7 mouse cellular contexts compared by ENCODE assay signal in the genomic region with DNA sequence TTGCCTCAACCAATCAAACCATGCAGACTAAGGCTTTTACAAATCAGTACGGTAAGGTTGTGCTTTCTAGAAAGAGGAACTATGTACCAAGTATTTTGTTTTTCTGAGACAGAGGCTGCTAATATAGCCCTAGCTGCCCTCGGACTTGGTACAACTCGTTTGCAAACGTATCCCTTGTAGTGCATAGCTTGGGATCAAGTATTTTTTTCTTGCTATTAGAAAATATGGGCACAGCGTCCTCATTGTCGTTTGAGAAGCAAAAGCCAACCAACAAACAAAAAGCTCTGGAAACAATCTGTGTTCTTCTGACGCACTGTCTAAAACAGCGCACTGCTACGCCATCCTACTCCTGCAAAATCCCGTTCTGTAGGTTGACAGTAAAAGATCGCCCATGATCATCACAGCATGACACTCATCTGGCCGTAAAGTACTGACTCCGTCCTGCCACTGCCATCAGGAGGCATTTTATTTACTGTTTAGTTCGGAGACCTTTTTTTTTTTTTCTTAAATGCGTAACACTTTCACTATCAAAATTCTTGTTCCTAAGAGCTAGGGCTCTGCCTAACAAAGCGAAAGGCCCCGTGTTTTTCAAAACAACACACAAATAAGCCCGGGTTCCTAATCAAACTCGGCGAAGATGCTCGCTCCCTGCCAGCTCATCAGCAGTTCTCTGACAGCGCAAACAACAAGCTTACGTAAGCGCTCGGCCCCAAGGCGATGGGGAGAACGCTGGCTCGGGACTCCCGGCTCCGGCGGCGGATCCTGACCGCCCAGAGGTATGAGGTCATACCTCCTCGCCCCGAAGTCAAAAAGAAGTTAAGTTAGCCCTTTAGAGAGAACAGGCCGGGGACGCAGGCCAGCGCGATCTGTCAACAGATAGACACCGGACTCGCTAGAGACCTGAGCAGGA. TPM values are rescaled to one million over a fixed set of nuclear protein-coding genes. Genes with fewer than 3 reads are reported as not detected.
A peak's percentile ranks its signal among the peaks of the same experiment; 100 is the strongest.
DNase-seq lines count a peak whose midpoint lies in the region; ATAC-seq and TF ChIP-seq lines count a peak whose summit lies in the region.

No protein-coding gene starts in this region.

- 11% methylated on average over 41 of the region's 41 CpGs for whole genome bisulfite sequencing in liver, embryonic 13.5 days (ENCODE audit: insufficient replicate concordance)

- no peak for TF ChIP-seq EP300 in ES-Bruce4 (IDR thresholded peaks at IDR 0.05; ENCODE audit: insufficient read depth, low read depth, low read length)

- H3ac ChIP-seq in myocyte (ENCODE audit: control insufficient read depth, insufficient read length), result peak overlapping the region; percentile 82

- no peak for TF ChIP-seq CTCF in ES-Bruce4 (IDR thresholded peaks at IDR 0.05; ENCODE audit: low read depth, low read length)

- peak; percentile 45 for ATAC-seq in liver, embryonic 13.5 days (ENCODE audit: low read depth)

- no peaks in the 10 kb centered on the region for H3K9me3 ChIP-seq in ES-Bruce4 (replicated peaks; ENCODE audit: control insufficient read depth, insufficient read depth, low read length, poor library complexity, severe bottlenecking)
- no peaks in the 10 kb centered on the region for H3K9me3 ChIP-seq in liver, embryonic 13.5 days (replicated peaks)

- peak; percentile 55 for DNase-seq in 416B (ENCODE audit: low read depth)
- peak; percentile 48 for DNase-seq in cerebellum, adult 8-10 months
- DNase-seq in heart, adult 18-20 months, result peak; percentile 36 to 53
- peak; percentile 35 for DNase-seq in kidney, adult 11 months
- peak; percentile 42 for DNase-seq in liver, embryonic 13.5 days

- peaks cover 44% of the 10 kb centered on the region for H3K79me2 ChIP-seq in myocyte (ENCODE audit: control insufficient read depth, insufficient read depth)

- peaks cover 2% of the 10 kb centered on the region for H3K4me1 ChIP-seq in ES-Bruce4 (ENCODE audit: control insufficient read depth, insufficient read depth, low read length)
- H3K4me1 ChIP-seq in liver, embryonic 13.5 days (replicated peaks), result peaks cover 46% of the 10 kb centered on the region

- no peaks in the 10 kb centered on the region for H3K27me3 ChIP-seq in ES-Bruce4 (ENCODE audit: control insufficient read depth, insufficient read depth, low read length, poor library complexity, severe bottlenecking)
- no peaks in the 10 kb centered on the region for H3K27me3 ChIP-seq in liver, embryonic 13.5 days
- no peaks in the 10 kb centered on the region for H3K27me3 ChIP-seq in myocyte (ENCODE audit: control insufficient read depth, insufficient read depth, insufficient read length)

- H3K4me3 ChIP-seq in ES-Bruce4 (ENCODE audit: low read depth, low read length) (peak overlapping the region; percentile 95), myocyte (peak overlapping the region; percentile 96)
- H3K4me3 ChIP-seq in liver, embryonic 13.5 days (replicated peaks), result peak overlapping the region; percentile 100

- H3K36me3 ChIP-seq in ES-Bruce4 (ENCODE audit: control insufficient read depth, insufficient read depth, low read length, poor library complexity, severe bottlenecking) (peaks cover 20% of the 10 kb centered on the region), myocyte (ENCODE audit: control insufficient read depth, insufficient read depth) (peaks cover 6% of the 10 kb centered on the region)
- peaks cover 52% of the 10 kb centered on the region for H3K36me3 ChIP-seq in liver, embryonic 13.5 days

- peak overlapping the region; percentile 99 for H3K4me2 ChIP-seq in liver, embryonic 13.5 days
- H3K4me2 ChIP-seq in myocyte (ENCODE audit: low read depth), result peak overlapping the region; percentile 79

- TF ChIP-seq POLR2A in ES-Bruce4 (IDR thresholded peaks at IDR 0.05; ENCODE audit: insufficient read depth, low read length), result no peak
- no peak for TF ChIP-seq POLR2A in myocyte (IDR thresholded peaks at IDR 0.05; ENCODE audit: insufficient read length, low read depth)

- peak overlapping the region; percentile 87 for H3K9ac ChIP-seq in ES-Bruce4 (ENCODE audit: low read depth, poor library complexity, severe bottlenecking)
- H3K9ac ChIP-seq in liver, embryonic 13.5 days, result peak overlapping the region; percentile 97

- no peak overlapping the region for H3K27ac ChIP-seq in ES-Bruce4 (ENCODE audit: insufficient read depth, low read length)
- peak overlapping the region; percentile 86 for H3K27ac ChIP-seq in liver, embryonic 13.5 days

TF ChIP-seq in myocyte, 11 proteins besides CTCF, POLR2A, EP300 and RAD21:
- TF ChIP-seq E2F4 (IDR thresholded peaks at IDR 0.05; ENCODE audit: insufficient read depth), result no peak
- TF ChIP-seq TCF3 (IDR thresholded peaks at IDR 0.05; ENCODE audit: insufficient read length, low read depth), result no peak

RNA-seq across cellular contexts. Expression of gene Gm20716, which starts 0.8 kb away (rescaled TPM):
- polyA plus RNA-seq in ES-Bruce4 (2011; ENCODE audit: insufficient read depth, insufficient read length, low read depth, missing spikeins) (58.3 and 67.8 TPM in 2 replicates), myocyte (2012; fragmentation: generic; extraction: Trizol) (24.4 TPM)
- 10 to 100 TPM; 14.2 to 21.2 TPM for total RNA-seq in heart, adult 18-20 months (2021)
- polyA plus RNA-seq in liver, embryonic 13.5 days (2015; fragmentation: Nextera tagmentation; extraction: Ambion mirVana), result 4.4 and 5.0 TPM in 2 replicates

RNA-seq across cellular contexts. Expression of gene Dpm1, which starts 1.0 kb away (rescaled TPM):
- polyA plus RNA-seq in ES-Bruce4 (2011; ENCODE audit: insufficient read depth, insufficient read length, low read depth, missing spikeins), result 54.7 and 64.7 TPM in 2 replicates
- 10 to 100 TPM; 79.1 to 87.3 TPM for total RNA-seq in heart, adult 18-20 months (2021)
- polyA plus RNA-seq in liver, embryonic 13.5 days (2015; fragmentation: Nextera tagmentation; extraction: Ambion mirVana), result 101 and 106 TPM in 2 replicates
- polyA plus RNA-seq in myocyte (2012; fragmentation: generic; extraction: Trizol), result 39.3 TPM

RNA-seq across cellular contexts. Expression of gene Mocs3, which starts 1.1 kb away (rescaled TPM):
- 3.2 and 3.4 TPM in 2 replicates for polyA plus RNA-seq in ES-Bruce4 (2011; ENCODE audit: insufficient read depth, insufficient read length, low read depth, missing spikeins)
- 1 to 10 TPM; 8.4 to 9.4 TPM for total RNA-seq in heart, adult 18-20 months (2021)
- polyA plus RNA-seq in liver, embryonic 13.5 days (2015; fragmentation: Nextera tagmentation; extraction: Ambion mirVana), result 3.4 and 3.9 TPM in 2 replicates
- 11.4 TPM for polyA plus RNA-seq in myocyte (2012; fragmentation: generic; extraction: Trizol)

RNA-seq across cellular contexts. Expression of gene Adnp, which starts 22.5 kb away (rescaled TPM):
- polyA plus RNA-seq in ES-Bruce4 (2011; ENCODE audit: insufficient read depth, insufficient read length, low read depth, missing spikeins) (72.7 and 87.5 TPM in 2 replicates), myocyte (2012; fragmentation: generic; extraction: Trizol) (8.2 TPM)
- 10 to 100 TPM; 29.3 to 29.4 TPM for total RNA-seq in heart, adult 18-20 months (2021)
- polyA plus RNA-seq in liver, embryonic 13.5 days (2015; fragmentation: Nextera tagmentation; extraction: Ambion mirVana), result 0.71 and 0.91 TPM in 2 replicates

RNA-seq across cellular contexts. Expression of gene Kcng1, which starts 52.2 kb away (rescaled TPM):
- polyA plus RNA-seq in ES-Bruce4 (2011; ENCODE audit: insufficient read depth, insufficient read length, low read depth, missing spikeins) (0.70 and 0.78 TPM in 2 replicates), myocyte (2012; fragmentation: generic; extraction: Trizol) (not detected)
- total RNA-seq in heart, adult 18-20 months (2021), result not detected
- polyA plus RNA-seq in liver, embryonic 13.5 days (2015; fragmentation: Nextera tagmentation; extraction: Ambion mirVana), result 0.10 TPM in 2 replicates
